Mouse (Mus musculus) embryonic facial prominence, embryonic 12.5 days (tissue): Measurements from ENCODE around the gene Gm10392. TPM values are rescaled to one million over a fixed set of nuclear protein-coding genes. Genes with fewer than 3 reads are reported as not detected.

Experiments
- ATAC-seq: fragments of 200-750 bp; cut with Nextera tagmentation; 2 replicates; pipeline ENCODE4 v1.8.0; 2017; ENCODE audit not compliant: insufficient number of reproducible peaks, insufficient read depth, low FRiP score, low TSS enrichment
- H3K27ac ChIP-seq: fragments of 300-500 bp; sonication (generic); 2 replicates; pipeline ENCODE4 v1.5.1; 2016; ENCODE audit warnings: mild to moderate bottlenecking
- H3K27me3 ChIP-seq: fragments of 300-500 bp; sonication (generic); 2 replicates; pipeline ENCODE4 v1.6.1; 2016; ENCODE audit warnings: mild to moderate bottlenecking, moderate library complexity
- H3K36me3 ChIP-seq: fragments of 300-500 bp; sonication (generic); 2 replicates; pipeline ENCODE4 v1.6.1; 2016; ENCODE audit warnings: mild to moderate bottlenecking
- H3K4me1 ChIP-seq: fragments of 300-500 bp; sonication (generic); 2 replicates; pipeline ENCODE4 v1.6.1; 2016
- H3K4me2 ChIP-seq: fragments of 300-500 bp; sonication (generic); replicated peaks from 2 replicates; pipeline ENCODE4 v1.6.1; 2016; ENCODE audit warnings: mild to moderate bottlenecking, moderate library complexity
- H3K4me3 ChIP-seq: fragments of 300-500 bp; sonication (generic); 2 replicates; pipeline ENCODE4 v1.5.1; 2016; ENCODE audit warnings: mild to moderate bottlenecking
- H3K9ac ChIP-seq: fragments of 300-500 bp; sonication (generic); 2 replicates; pipeline ENCODE4 v1.6.1; 2016; ENCODE audit warnings: mild to moderate bottlenecking, moderate library complexity
- H3K9me3 ChIP-seq: fragments of 300-500 bp; sonication (generic); 2 replicates; pipeline ENCODE4 v1.6.1; 2016; ENCODE audit warnings: mild to moderate bottlenecking, moderate library complexity
- WGBS: fragments of 180-500 bp; shearing (Covaris S2); methylation state at CpG from one replicate; pipeline ENCODE4 v1.1.7; 2016; 5-methylcytosine and 5-hydroxymethylcytosine counted together
- polyA plus RNA-seq: library from polyadenylated mRNA; unstranded; fragments of >200 nt; fragmentation: Nextera tagmentation; extraction: Ambion mirVana; gene quantifications from 2 replicates; pipeline ENCODE4 v1.2.1, GENCODE M21; 2016

Gm10392 gene
- polyA plus RNA-seq, 1 experiment from 2014 or later = not detected

GRCm38 (mm10) chr11:77495507-77495906, 23.5 kb downstream of the Gm10392 start:
- ATAC-seq = no peak
- H3K9me3 ChIP-seq = no peaks in the 10 kb centered on the region
- H3K9ac ChIP-seq = no peak overlapping the region
- H3K4me1 ChIP-seq = peaks cover 53% of the 10 kb centered on the region
- no peak overlapping the region for H3K4me2 ChIP-seq
- H3K36me3 ChIP-seq = peaks cover 18% of the 10 kb centered on the region
- H3K27me3 ChIP-seq = no peaks in the 10 kb centered on the region
- H3K4me3 ChIP-seq = no peak overlapping the region
- no peak overlapping the region for H3K27ac ChIP-seq

GRCm38 (mm10) chr11:77494782-77495181, 24.2 kb downstream of the Gm10392 start:
- peak overlapping the region; percentile 96 for H3K9ac ChIP-seq
- H3K27ac ChIP-seq = peak overlapping the region; percentile 86
- ATAC-seq = no peak

GRCm38 (mm10) chr11:77494344-77494676, 24.7 kb downstream of the Gm10392 start:
- Histone ChIP-seq H3K4me2 (peak overlapping the region; percentile 95), H3K36me3 (peaks cover 6% of the 10 kb centered on the region), H3K9ac (peak overlapping the region; percentile 96), H3K4me1 (peaks cover 56% of the 10 kb centered on the region), H3K9me3 (no peaks in the 10 kb centered on the region), H3K27ac (peak overlapping the region; percentile 86), H3K4me3 (peak overlapping the region; percentile 86), H3K27me3 (no peaks in the 10 kb centered on the region)
- WGBS = 26% methylated on average over 4 of the region's 4 CpGs
- no peak for ATAC-seq

More at GRCm38 (mm10) chr11:77494782-77495181, 24.2 kb downstream of the Gm10392 start:
- Histone ChIP-seq H3K27me3 (no peaks in the 10 kb centered on the region), H3K4me1 (peaks cover 56% of the 10 kb centered on the region), H3K4me3 (peak overlapping the region; percentile 86), H3K36me3 (peaks cover 11% of the 10 kb centered on the region), H3K9me3 (no peaks in the 10 kb centered on the region), H3K4me2 (peak overlapping the region; percentile 95)
- WGBS = 68% methylated on average over 6 of the region's 6 CpGs

- H3K4me1 ChIP-seq = peaks cover 58% of the 10 kb centered on the region
- H3K4me2 ChIP-seq = peak within 1 kb of the TSS; percentile 95
- H3K4me3 ChIP-seq = peak within 1 kb of the TSS; percentile 86
- no peaks in the 10 kb centered on the region for H3K27me3 ChIP-seq
- H3K9ac ChIP-seq = peak within 1 kb of the TSS; percentile 96
- 2% methylated on average over 56 of the region's 74 CpGs for WGBS
- ATAC-seq = no peak
- peaks cover under 1% of the 10 kb centered on the region; the same call in 1 of the 2 replicates for H3K36me3 ChIP-seq
- no peaks in the 10 kb centered on the region for H3K9me3 ChIP-seq
- peak within 1 kb of the TSS; percentile 90 for H3K27ac ChIP-seq
Observed at GRCm38 (mm10) chr11:77493512-77494343, 25.3 kb downstream of the Gm10392 start, which contains the start of gene Git1. TSS of gene Git1 (plus strand) at chr11:77493562.

GRCm38 (mm10) chr11:77492911-77493332, 26.1 kb downstream of the Gm10392 start:
- H3K9me3 ChIP-seq = no peaks in the 10 kb centered on the region
- peak overlapping the region; percentile 52 for H3K4me3 ChIP-seq
- H3K27me3 ChIP-seq = no peaks in the 10 kb centered on the region
- H3K27ac ChIP-seq = peak overlapping the region; percentile 90
- peak overlapping the region; percentile 62 for H3K9ac ChIP-seq
- H3K4me2 ChIP-seq = peak overlapping the region; percentile 85
- peak; percentile 61 for ATAC-seq
- no peaks in the 10 kb centered on the region for H3K36me3 ChIP-seq
- peaks cover 60% of the 10 kb centered on the region for H3K4me1 ChIP-seq
- WGBS = 0% methylated on average over 32 of the region's 32 CpGs

- Histone ChIP-seq H3K27ac (peak overlapping the region; percentile 90), H3K9ac (peak overlapping the region; percentile 62), H3K4me1 (peaks cover 60% of the 10 kb centered on the region), H3K4me3 (peak overlapping the region; percentile 52), H3K4me2 (peak overlapping the region; percentile 85), H3K27me3 (no peaks in the 10 kb centered on the region), H3K9me3 (no peaks in the 10 kb centered on the region), H3K36me3 (no peaks in the 10 kb centered on the region)
- under 1% methylated on average over 18 of the region's 18 CpGs for WGBS
- ATAC-seq = no peak
Observed at GRCm38 (mm10) chr11:77492311-77492871, 26.6 kb downstream of the Gm10392 start.

GRCm38 (mm10) chr11:77491502-77492291, 27.3 kb downstream of the Gm10392 start:
- peak overlapping the region; percentile 85 for H3K4me2 ChIP-seq
- no peaks in the 10 kb centered on the region for H3K27me3 ChIP-seq
- 0% methylated on average over 23 of the region's 23 CpGs for WGBS
- peak overlapping the region; percentile 52 for H3K4me3 ChIP-seq
- no peaks in the 10 kb centered on the region for H3K36me3 ChIP-seq
- H3K4me1 ChIP-seq = peaks cover 59% of the 10 kb centered on the region
- peak; percentile 67; the same call in 1 of the 2 replicates for ATAC-seq
- peak overlapping the region; percentile 62 for H3K9ac ChIP-seq
- H3K27ac ChIP-seq = peak overlapping the region; percentile 90
- H3K9me3 ChIP-seq = no peaks in the 10 kb centered on the region

GRCm38 (mm10) chr11:77491123-77491501, 27.9 kb downstream of the Gm10392 start:
- Histone ChIP-seq H3K9me3 (no peaks in the 10 kb centered on the region), H3K36me3 (no peaks in the 10 kb centered on the region), H3K27me3 (no peaks in the 10 kb centered on the region), H3K4me1 (peaks cover 64% of the 10 kb centered on the region), H3K27ac (peak overlapping the region; percentile 90), H3K4me2 (peak overlapping the region; percentile 85), H3K4me3 (peak overlapping the region; percentile 52), H3K9ac (peak overlapping the region; percentile 62)
- peak; percentile 52 for ATAC-seq
- WGBS = under 1% methylated on average over 13 of the region's 13 CpGs

- peak overlapping the region; percentile 78 for H3K4me2 ChIP-seq
- H3K4me3 ChIP-seq = peak overlapping the region; percentile 69
- no peaks in the 10 kb centered on the region for H3K36me3 ChIP-seq
- H3K4me1 ChIP-seq = peaks cover 65% of the 10 kb centered on the region
- peak overlapping the region; percentile 85; the same call in 1 of the 2 replicates for H3K9ac ChIP-seq
- no peak overlapping the region for H3K27ac ChIP-seq
- H3K9me3 ChIP-seq = no peaks in the 10 kb centered on the region
- 59% methylated on average over 6 of the region's 6 CpGs for WGBS
- no peaks in the 10 kb centered on the region for H3K27me3 ChIP-seq
- no peak for ATAC-seq
Observed at GRCm38 (mm10) chr11:77490451-77490850, 28.5 kb downstream of the Gm10392 start.

GRCm38 (mm10) chr11:77489591-77490235, 29.3 kb downstream of the Gm10392 start, which contains the start of gene Ankrd13b:
TSS of gene Ankrd13b (minus strand) at chr11:77489678.
- Histone ChIP-seq H3K4me2 (peak within 1 kb of the TSS; percentile 78), H3K9ac (peak within 1 kb of the TSS; percentile 85), H3K27ac (0 out of 2 replicates have a peak within 1 kb of the TSS, but pooled peaks have one; percentile 57), H3K4me3 (peak within 1 kb of the TSS; percentile 69), H3K9me3 (no peaks in the 10 kb centered on the region), H3K36me3 (no peaks in the 10 kb centered on the region), H3K4me1 (peaks cover 65% of the 10 kb centered on the region), H3K27me3 (no peaks in the 10 kb centered on the region)
- 1% methylated on average over 69 of the region's 87 CpGs for WGBS
- ATAC-seq = no peak
